Mouse (Mus musculus): ENCODE results near the gene Rtf1. TPM values are rescaled to one million over a fixed set of nuclear protein-coding genes. Genes with fewer than 3 reads are reported as not detected.

Gene Rtf1
- polyA plus RNA-seq, 1 experiment: 30.7 TPM

DNA sequence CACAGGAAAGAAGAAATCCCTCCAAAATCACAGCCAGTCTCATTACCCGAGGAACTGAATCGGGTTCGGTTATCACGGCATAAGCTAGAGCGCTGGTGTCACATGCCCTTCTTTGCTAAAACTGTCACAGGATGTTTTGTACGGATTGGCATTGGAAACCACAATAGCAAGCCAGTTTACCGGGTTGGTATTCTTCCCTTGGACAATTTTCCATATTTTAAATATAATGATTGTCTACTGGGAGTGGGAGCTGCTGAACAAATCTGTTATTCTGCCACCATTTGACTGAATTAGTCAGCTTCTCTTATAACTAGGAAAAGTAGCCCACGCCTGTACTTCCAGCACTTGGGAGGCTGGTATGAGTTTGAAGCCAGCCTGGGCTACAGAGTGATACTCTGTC is 46.2 kb downstream of the Rtf1 start:
- Histone ChIP-seq H3K4me1 (ENCODE audit: control insufficient read depth, insufficient read depth, low read length) (no peaks in the 10 kb centered on the region), H3K4me3 (ENCODE audit: insufficient read depth, low read length) (no peak overlapping the region), H3K27ac (ENCODE audit: insufficient read depth, low read depth, low read length) (no peak overlapping the region)
- TF ChIP-seq CTCF (IDR thresholded peaks at IDR 0.05; ENCODE audit: low read depth, low read length): no peak
- TF ChIP-seq POLR2A (IDR thresholded peaks at IDR 0.05; ENCODE audit: borderline replicate concordance, low read depth, low read length): no peak

DNA sequence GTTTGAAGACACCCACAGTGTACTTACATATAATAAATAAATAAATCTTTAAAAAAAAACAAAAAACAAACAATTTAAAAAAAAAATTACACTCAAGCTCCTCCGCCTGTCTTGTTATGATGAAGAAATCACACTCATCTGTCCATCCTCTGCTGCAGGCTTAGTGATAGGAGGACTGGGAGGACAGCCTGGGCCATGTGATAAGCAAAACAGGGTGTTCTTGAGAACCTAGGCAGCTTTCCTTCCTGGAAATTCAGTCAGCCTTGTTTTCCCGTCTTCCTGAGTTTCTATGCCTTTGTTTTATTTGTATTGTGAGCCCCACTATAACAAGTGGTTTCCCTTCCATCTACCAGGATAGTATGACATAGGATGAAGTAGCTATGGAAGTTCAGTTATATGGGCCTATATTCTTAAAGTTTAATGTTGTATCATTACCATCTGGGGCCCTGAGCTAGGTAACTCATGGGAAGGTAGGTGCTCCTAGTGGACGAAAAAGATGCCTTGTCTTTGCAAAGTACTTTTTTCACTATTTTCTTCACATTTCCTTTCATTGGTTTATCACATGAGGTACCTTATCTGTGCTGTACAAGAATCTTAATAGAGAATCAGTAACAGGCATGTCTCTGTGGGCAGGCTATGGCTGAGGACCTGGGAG is 53.0 kb downstream of the Rtf1 start:
- Histone ChIP-seq H3K4me1 (ENCODE audit: control insufficient read depth, insufficient read depth, low read length) (no peaks in the 10 kb centered on the region), H3K4me3 (ENCODE audit: insufficient read depth, low read length) (no peak overlapping the region), H3K27ac (ENCODE audit: insufficient read depth, low read depth, low read length) (no peak overlapping the region)
- TF ChIP-seq CTCF (IDR thresholded peaks at IDR 0.05; ENCODE audit: low read depth, low read length): no peak
- no peak for TF ChIP-seq POLR2A (IDR thresholded peaks at IDR 0.05; ENCODE audit: borderline replicate concordance, low read depth, low read length)

DNA sequence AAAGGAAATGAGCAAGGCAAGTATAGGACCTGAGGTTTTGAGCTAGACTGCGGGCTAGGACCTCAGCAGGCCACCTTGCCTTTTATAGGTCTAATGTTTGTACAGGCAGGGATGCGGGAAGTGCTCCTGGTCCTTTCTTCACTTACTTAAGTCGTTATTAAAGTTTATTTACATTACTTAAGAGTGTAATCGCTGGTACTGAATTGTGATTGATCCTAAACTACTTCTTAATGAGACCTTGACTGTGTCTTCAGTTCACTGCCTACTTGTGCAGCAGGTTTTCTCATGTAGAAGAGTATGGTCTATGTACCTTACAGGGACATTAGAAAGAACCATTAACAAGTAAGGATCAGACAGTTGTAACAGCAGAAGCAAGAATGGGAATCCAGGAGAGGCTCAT is 55.9 kb downstream of the Rtf1 start:
- TF ChIP-seq CTCF (IDR thresholded peaks at IDR 0.05; ENCODE audit: low read depth, low read length): no peak
- no peak for TF ChIP-seq POLR2A (IDR thresholded peaks at IDR 0.05; ENCODE audit: borderline replicate concordance, low read depth, low read length)
- no peak overlapping the region for H3K27ac ChIP-seq (ENCODE audit: insufficient read depth, low read depth, low read length)
- no peaks in the 10 kb centered on the region for H3K4me1 ChIP-seq (ENCODE audit: control insufficient read depth, insufficient read depth, low read length)
- no peak overlapping the region for H3K4me3 ChIP-seq (ENCODE audit: insufficient read depth, low read length)

DNA sequence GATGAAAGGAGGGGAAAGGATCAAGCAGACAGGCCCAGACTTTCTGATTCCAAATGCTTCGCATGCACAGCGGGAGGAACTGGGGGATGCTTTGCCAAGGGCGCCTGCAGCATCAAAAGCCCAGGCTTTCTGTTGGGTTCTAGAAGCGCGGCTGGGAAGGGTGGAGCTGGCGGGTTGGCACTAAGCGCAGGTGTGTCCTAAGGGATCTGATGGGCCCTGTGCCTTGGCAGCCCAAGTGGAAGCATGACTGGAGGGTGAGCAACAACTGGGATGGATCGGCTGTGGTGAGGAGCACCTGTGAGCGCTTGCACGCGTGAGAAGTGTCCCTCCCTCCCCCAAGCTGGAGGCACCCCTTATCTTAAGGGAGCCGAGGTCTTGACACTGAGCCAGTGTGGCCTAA is 62.3 kb downstream of the Rtf1 start:
- H3K4me1 ChIP-seq (ENCODE audit: control insufficient read depth, insufficient read depth, low read length): peaks cover 10% of the 10 kb centered on the region
- no peak for TF ChIP-seq CTCF (IDR thresholded peaks at IDR 0.05; ENCODE audit: low read depth, low read length)
- TF ChIP-seq POLR2A (IDR thresholded peaks at IDR 0.05; ENCODE audit: borderline replicate concordance, low read depth, low read length): no peak
- no peak overlapping the region for H3K27ac ChIP-seq (ENCODE audit: insufficient read depth, low read depth, low read length)
- no peak overlapping the region for H3K4me3 ChIP-seq (ENCODE audit: insufficient read depth, low read length)

DNA sequence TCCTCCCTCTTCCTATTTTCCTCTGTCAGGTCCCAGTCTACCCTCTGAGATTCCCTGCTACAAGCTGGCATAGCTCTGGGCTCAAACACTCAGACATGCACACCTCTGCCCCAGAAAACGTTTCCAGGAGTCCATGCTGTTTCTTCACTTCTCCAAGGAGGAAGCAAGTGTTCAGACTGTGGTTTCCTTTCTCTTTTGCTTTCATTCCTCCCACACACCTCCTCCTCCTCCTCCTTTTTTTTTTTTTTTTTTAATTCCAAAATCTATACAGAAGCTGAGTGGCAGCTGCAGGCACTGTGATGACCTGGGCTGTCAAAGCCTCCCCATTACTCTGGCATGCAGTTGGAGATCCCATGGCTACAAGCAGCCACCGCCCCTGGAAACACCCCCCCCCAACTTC is 65.7 kb downstream of the Rtf1 start:
- H3K27ac ChIP-seq (ENCODE audit: insufficient read depth, low read depth, low read length): no peak overlapping the region
- TF ChIP-seq POLR2A (IDR thresholded peaks at IDR 0.05; ENCODE audit: borderline replicate concordance, low read depth, low read length) (no peak), CTCF (IDR thresholded peaks at IDR 0.05; ENCODE audit: low read depth, low read length) (no peak)
- H3K4me3 ChIP-seq (ENCODE audit: insufficient read depth, low read length): 0 out of 2 replicates have a peak overlapping the region, but pooled peaks have one; percentile 63
- peaks cover 10% of the 10 kb centered on the region for H3K4me1 ChIP-seq (ENCODE audit: control insufficient read depth, insufficient read depth, low read length)

DNA sequence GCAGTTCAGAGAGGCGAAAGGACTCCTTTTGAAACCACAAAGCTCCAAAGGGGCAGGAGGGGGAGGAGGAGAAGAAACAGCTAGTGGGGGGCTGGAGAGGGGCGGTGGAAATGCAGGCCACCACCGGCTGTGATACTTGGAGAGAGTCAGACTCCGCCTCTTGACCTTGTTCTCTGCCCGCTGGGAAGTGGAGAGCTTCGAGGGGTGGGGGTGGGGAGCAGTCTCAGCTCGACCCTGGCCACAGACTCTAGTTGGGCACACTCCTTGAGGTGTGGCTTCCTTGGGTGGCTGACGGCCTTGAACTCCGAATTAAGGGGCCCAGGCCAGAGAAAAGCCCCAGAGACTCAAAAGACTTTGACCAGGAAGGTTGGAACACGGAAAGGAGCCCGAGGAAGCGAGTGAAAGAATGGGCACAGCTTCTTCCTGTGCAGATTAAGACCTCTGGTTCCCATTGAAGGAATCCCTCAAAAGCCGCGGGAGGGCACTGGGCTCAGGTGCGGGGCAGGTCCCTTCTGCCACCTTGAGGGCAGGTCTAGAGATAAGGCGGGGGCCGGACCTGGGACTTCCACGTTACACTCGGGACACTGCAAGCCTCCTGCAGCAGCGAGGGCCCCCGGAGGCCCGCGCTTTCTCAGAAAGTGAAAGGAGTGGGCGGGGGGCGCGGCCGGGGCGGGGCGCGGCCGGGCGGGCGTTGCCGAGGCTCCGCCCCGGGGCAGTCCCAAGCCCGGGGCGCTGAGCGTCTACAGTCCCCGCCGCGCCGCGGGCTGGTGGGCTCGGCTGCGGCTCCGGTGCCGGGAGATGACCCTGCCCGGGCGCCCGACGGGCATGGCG is 66.9 kb downstream of the Rtf1 start, which contains the start of gene Itpka:
Itpka (plus strand) TSS at position 757 of the 831 bp plus-strand sequence.
- Histone ChIP-seq H3K27ac (ENCODE audit: insufficient read depth, low read depth, low read length) (peak within 1 kb of the TSS; percentile 60), H3K4me1 (ENCODE audit: control insufficient read depth, insufficient read depth, low read length) (peaks cover 10% of the 10 kb centered on the region), H3K4me3 (ENCODE audit: insufficient read depth, low read length) (peak within 1 kb of the TSS; percentile 63)
- no peak for TF ChIP-seq POLR2A (IDR thresholded peaks at IDR 0.05; ENCODE audit: borderline replicate concordance, low read depth, low read length)
- no peak for TF ChIP-seq CTCF (IDR thresholded peaks at IDR 0.05; ENCODE audit: low read depth, low read length)

DNA sequence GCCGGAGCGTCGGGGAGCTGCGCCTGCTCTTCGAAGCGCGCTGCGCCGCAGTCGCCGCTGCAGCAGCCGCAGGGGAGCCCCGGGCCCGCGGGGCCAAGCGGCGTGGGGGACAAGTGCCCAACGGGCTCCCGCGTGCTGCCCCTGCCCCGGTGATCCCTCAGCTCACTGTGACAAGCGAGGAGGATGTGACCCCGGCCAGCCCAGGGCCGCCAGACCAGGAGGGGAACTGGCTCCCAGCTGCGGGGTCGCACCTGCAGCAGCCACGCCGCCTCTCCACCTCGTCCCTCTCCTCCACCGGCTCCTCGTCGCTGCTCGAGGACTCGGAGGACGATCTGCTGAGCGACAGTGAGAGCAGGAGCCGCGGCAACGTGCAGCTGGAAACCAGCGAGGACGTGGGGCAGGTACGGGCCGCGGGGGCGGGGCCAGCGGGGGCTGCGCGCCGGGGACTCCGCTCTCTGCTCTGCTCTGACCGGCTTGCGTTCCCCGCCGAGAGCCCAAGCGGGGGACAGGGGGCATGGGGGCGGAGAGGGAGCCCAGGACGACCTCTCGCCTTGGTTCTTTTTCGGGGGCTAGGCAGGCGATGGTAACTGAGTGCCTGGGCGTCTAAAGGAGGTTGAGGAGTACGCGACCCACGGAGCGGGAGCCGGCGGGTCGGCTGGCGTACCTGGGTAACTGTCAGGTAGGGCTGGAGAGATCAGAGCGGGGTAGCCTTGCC is 67.8 kb downstream of the Rtf1 start:
- peak overlapping the region; percentile 63 for H3K4me3 ChIP-seq (ENCODE audit: insufficient read depth, low read length)
- no peak for TF ChIP-seq POLR2A (IDR thresholded peaks at IDR 0.05; ENCODE audit: borderline replicate concordance, low read depth, low read length)
- TF ChIP-seq CTCF (IDR thresholded peaks at IDR 0.05; ENCODE audit: low read depth, low read length): no peak
- H3K27ac ChIP-seq (ENCODE audit: insufficient read depth, low read depth, low read length): no peak overlapping the region
- H3K4me1 ChIP-seq (ENCODE audit: control insufficient read depth, insufficient read depth, low read length): peaks cover 10% of the 10 kb centered on the region

DNA sequence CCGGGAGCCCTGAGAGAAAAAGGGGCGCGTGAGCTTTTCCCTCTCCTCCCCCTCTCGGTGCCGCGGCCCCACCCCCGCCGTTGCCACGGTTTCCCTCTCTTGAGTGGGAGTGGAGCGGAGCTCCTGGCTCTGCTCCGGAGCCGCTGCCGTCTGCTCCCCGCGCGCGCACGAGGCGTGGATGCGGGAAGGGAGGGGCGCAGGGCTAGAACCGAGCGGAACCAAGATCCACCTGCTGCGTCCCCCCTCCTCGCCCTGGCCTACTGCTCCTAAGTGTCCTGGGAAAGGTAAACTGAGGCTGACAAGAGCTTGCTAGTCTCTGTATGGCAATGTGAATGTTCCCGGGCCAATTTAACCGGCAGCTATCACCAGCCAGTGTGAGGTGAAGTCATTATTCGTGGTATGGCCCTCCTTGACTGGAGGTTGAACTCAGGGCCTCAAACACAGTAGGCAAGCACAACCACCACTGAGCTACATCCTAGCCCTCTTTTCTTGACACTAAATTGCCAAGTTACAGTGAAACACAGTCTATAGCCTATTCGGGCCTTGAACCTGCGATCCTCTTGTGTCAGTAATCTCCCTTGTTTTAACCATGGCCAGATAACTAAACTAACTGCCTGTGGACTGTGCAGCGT is 68.4 kb downstream of the Rtf1 start:
- TF ChIP-seq POLR2A (IDR thresholded peaks at IDR 0.05; ENCODE audit: borderline replicate concordance, low read depth, low read length) (no peak), CTCF (IDR thresholded peaks at IDR 0.05; ENCODE audit: low read depth, low read length) (no peak)
- peaks cover 10% of the 10 kb centered on the region for H3K4me1 ChIP-seq (ENCODE audit: control insufficient read depth, insufficient read depth, low read length)
- H3K27ac ChIP-seq (ENCODE audit: insufficient read depth, low read depth, low read length): no peak overlapping the region
- H3K4me3 ChIP-seq (ENCODE audit: insufficient read depth, low read length): peak overlapping the region; percentile 63

DNA sequence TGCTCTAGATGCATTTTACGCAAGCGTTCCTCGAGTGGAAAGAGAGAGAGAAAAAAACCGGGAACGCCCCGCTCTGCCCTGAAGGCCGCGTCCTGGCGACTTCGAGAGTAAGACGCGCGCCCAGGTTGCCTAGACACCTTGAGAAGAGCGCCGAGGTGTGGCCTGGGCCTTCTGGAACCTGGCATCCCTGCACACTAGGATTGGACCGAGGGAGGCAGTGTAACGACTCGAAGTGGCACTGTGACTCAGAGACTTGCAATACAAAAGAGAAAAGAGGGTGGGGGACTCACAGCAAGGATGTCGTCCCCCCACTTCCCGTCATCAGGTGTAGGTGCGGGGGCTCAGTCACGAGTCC is 68.9 kb downstream of the Rtf1 start:
- Histone ChIP-seq H3K4me3 (ENCODE audit: insufficient read depth, low read length) (no peak overlapping the region), H3K27ac (ENCODE audit: insufficient read depth, low read depth, low read length) (no peak overlapping the region), H3K4me1 (ENCODE audit: control insufficient read depth, insufficient read depth, low read length) (peaks cover 10% of the 10 kb centered on the region)
- TF ChIP-seq CTCF (IDR thresholded peaks at IDR 0.05; ENCODE audit: low read depth, low read length) (no peak), POLR2A (IDR thresholded peaks at IDR 0.05; ENCODE audit: borderline replicate concordance, low read depth, low read length) (no peak)

Measured in bone marrow macrophage, adult 2 months (primary cell).